Mouse (Mus musculus): ENCODE measurements at regions not wholly inside any gene's neighbourhood (a gene's known extent, or its start where the extent isn't known, plus 50 kb on each side); places are given as distances from the start of the nearest gene placed in this dataset.

- H3K4me1 ChIP-seq (ENCODE audit: control insufficient read depth, insufficient read depth, low read length), result no peaks in the 10 kb centered on the region
- WGBS, result 72% methylated on average over 5 of the region's 5 CpGs
- no peak overlapping the region for H3K4me2 ChIP-seq (ENCODE audit: low read depth, low read length)
- H3K27ac ChIP-seq (ENCODE audit: low read length), result no peak overlapping the region
- H3K4me3 ChIP-seq (ENCODE audit: low read length), result no peak overlapping the region
- H3K36me3 ChIP-seq (ENCODE audit: control insufficient read depth, insufficient read depth, low read length), result no peaks in the 10 kb centered on the region
- H3K9ac ChIP-seq (ENCODE audit: low read depth, low read length), result no peak overlapping the region
- H3K9me3 ChIP-seq (ENCODE audit: control insufficient read depth, low read length), result no peaks in the 10 kb centered on the region
- ATAC-seq, result no peak
- H3K27me3 ChIP-seq (replicated peaks; ENCODE audit: control insufficient read depth, insufficient read depth, low read length), result no peaks in the 10 kb centered on the region
Observed at GRCm38 (mm10) chr3:36743399-36743798, 53.4 kb upstream of the Trpc3 start.

GRCm38 (mm10) chr3:36754358-36754950 lies 64.5 kb upstream of the Trpc3 start:
- no peaks in the 10 kb centered on the region for H3K4me1 ChIP-seq (ENCODE audit: control insufficient read depth, insufficient read depth, low read length)
- H3K36me3 ChIP-seq (ENCODE audit: control insufficient read depth, insufficient read depth, low read length), result no peaks in the 10 kb centered on the region
- no peaks in the 10 kb centered on the region for H3K9me3 ChIP-seq (ENCODE audit: control insufficient read depth, low read length)
- H3K4me3 ChIP-seq (ENCODE audit: low read length), result no peak overlapping the region
- no peak overlapping the region for H3K27ac ChIP-seq (ENCODE audit: low read length)
- H3K9ac ChIP-seq (ENCODE audit: low read depth, low read length), result no peak overlapping the region
- H3K27me3 ChIP-seq (replicated peaks; ENCODE audit: control insufficient read depth, insufficient read depth, low read length), result no peaks in the 10 kb centered on the region
- 70% methylated on average over 7 of the region's 7 CpGs for WGBS
- no peak overlapping the region for H3K4me2 ChIP-seq (ENCODE audit: low read depth, low read length)
- no peak for ATAC-seq

GRCm38 (mm10) chr3:36762065-36762653 lies 72.2 kb upstream of the Trpc3 start:
- H3K27me3 ChIP-seq (replicated peaks; ENCODE audit: control insufficient read depth, insufficient read depth, low read length), result no peaks in the 10 kb centered on the region
- 96% methylated on average over 6 of the region's 6 CpGs for WGBS
- no peak overlapping the region for H3K9ac ChIP-seq (ENCODE audit: low read depth, low read length)

GRCm38 (mm10) chr3:36762847-36763246 lies 72.9 kb upstream of the Trpc3 start:
- no peak overlapping the region for H3K4me2 ChIP-seq (ENCODE audit: low read depth, low read length)
- no peak for ATAC-seq
- H3K27me3 ChIP-seq (replicated peaks; ENCODE audit: control insufficient read depth, insufficient read depth, low read length), result no peaks in the 10 kb centered on the region
- H3K27ac ChIP-seq (ENCODE audit: low read length), result no peak overlapping the region
- no peaks in the 10 kb centered on the region for H3K4me1 ChIP-seq (ENCODE audit: control insufficient read depth, insufficient read depth, low read length)
- H3K9me3 ChIP-seq (ENCODE audit: control insufficient read depth, low read length), result no peaks in the 10 kb centered on the region
- H3K4me3 ChIP-seq (ENCODE audit: low read length), result no peak overlapping the region
- H3K36me3 ChIP-seq (ENCODE audit: control insufficient read depth, insufficient read depth, low read length), result no peaks in the 10 kb centered on the region
- no peak overlapping the region for H3K9ac ChIP-seq (ENCODE audit: low read depth, low read length)
- 66% methylated on average over 3 of the region's 3 CpGs for WGBS

More at GRCm38 (mm10) chr3:36762065-36762653, 72.2 kb upstream of the Trpc3 start:
- no peak overlapping the region for H3K4me2 ChIP-seq (ENCODE audit: low read depth, low read length)
- no peaks in the 10 kb centered on the region for H3K9me3 ChIP-seq (ENCODE audit: control insufficient read depth, low read length)
- ATAC-seq, result no peak
- H3K27ac ChIP-seq (ENCODE audit: low read length), result no peak overlapping the region
- no peaks in the 10 kb centered on the region for H3K36me3 ChIP-seq (ENCODE audit: control insufficient read depth, insufficient read depth, low read length)
- H3K4me1 ChIP-seq (ENCODE audit: control insufficient read depth, insufficient read depth, low read length), result no peaks in the 10 kb centered on the region
- no peak overlapping the region for H3K4me3 ChIP-seq (ENCODE audit: low read length)

- Histone ChIP-seq H3K4me1 (ENCODE audit: control insufficient read depth, insufficient read depth, low read length) (no peaks in the 10 kb centered on the region), H3K4me2 (ENCODE audit: low read depth, low read length) (no peak overlapping the region), H3K4me3 (ENCODE audit: low read length) (no peak overlapping the region), H3K36me3 (ENCODE audit: control insufficient read depth, insufficient read depth, low read length) (no peaks in the 10 kb centered on the region), H3K9me3 (ENCODE audit: control insufficient read depth, low read length) (no peaks in the 10 kb centered on the region), H3K27ac (ENCODE audit: low read length) (no peak overlapping the region), H3K9ac (ENCODE audit: low read depth, low read length) (no peak overlapping the region), H3K27me3 (replicated peaks; ENCODE audit: control insufficient read depth, insufficient read depth, low read length) (no peaks in the 10 kb centered on the region)
- no peak for ATAC-seq
- WGBS, result 58% methylated on average over 2 of the region's 2 CpGs
Observed at GRCm38 (mm10) chr3:36764741-36765140, 74.8 kb upstream of the Trpc3 start.

GRCm38 (mm10) chr3:36770096-36770495 lies 80.1 kb upstream of the Trpc3 start:
- 65% methylated on average over 1 of the region's 1 CpGs for WGBS
- Histone ChIP-seq H3K4me3 (ENCODE audit: low read length) (no peak overlapping the region), H3K9ac (ENCODE audit: low read depth, low read length) (no peak overlapping the region), H3K9me3 (ENCODE audit: control insufficient read depth, low read length) (no peaks in the 10 kb centered on the region), H3K27me3 (replicated peaks; ENCODE audit: control insufficient read depth, insufficient read depth, low read length) (no peaks in the 10 kb centered on the region), H3K36me3 (ENCODE audit: control insufficient read depth, insufficient read depth, low read length) (no peaks in the 10 kb centered on the region), H3K4me1 (ENCODE audit: control insufficient read depth, insufficient read depth, low read length) (no peaks in the 10 kb centered on the region), H3K27ac (ENCODE audit: low read length) (no peak overlapping the region), H3K4me2 (ENCODE audit: low read depth, low read length) (no peak overlapping the region)
- ATAC-seq, result no peak

- Histone ChIP-seq H3K9me3 (ENCODE audit: control insufficient read depth, low read length) (no peaks in the 10 kb centered on the region), H3K4me2 (ENCODE audit: low read depth, low read length) (no peak overlapping the region), H3K27me3 (replicated peaks; ENCODE audit: control insufficient read depth, insufficient read depth, low read length) (no peaks in the 10 kb centered on the region), H3K36me3 (ENCODE audit: control insufficient read depth, insufficient read depth, low read length) (no peaks in the 10 kb centered on the region), H3K27ac (ENCODE audit: low read length) (no peak overlapping the region), H3K9ac (ENCODE audit: low read depth, low read length) (no peak overlapping the region), H3K4me3 (ENCODE audit: low read length) (no peak overlapping the region), H3K4me1 (ENCODE audit: control insufficient read depth, insufficient read depth, low read length) (no peaks in the 10 kb centered on the region)
- WGBS, result 65% methylated on average over 4 of the region's 4 CpGs
- ATAC-seq, result no peak
Observed at GRCm38 (mm10) chr3:36771011-36771410, 81.0 kb upstream of the Trpc3 start.

GRCm38 (mm10) chr3:36774023-36774422 lies 84.1 kb upstream of the Trpc3 start:
- Histone ChIP-seq H3K27ac (ENCODE audit: low read length) (no peak overlapping the region), H3K4me1 (ENCODE audit: control insufficient read depth, insufficient read depth, low read length) (no peaks in the 10 kb centered on the region), H3K9me3 (ENCODE audit: control insufficient read depth, low read length) (no peaks in the 10 kb centered on the region), H3K4me3 (ENCODE audit: low read length) (no peak overlapping the region), H3K36me3 (ENCODE audit: control insufficient read depth, insufficient read depth, low read length) (no peaks in the 10 kb centered on the region), H3K9ac (ENCODE audit: low read depth, low read length) (no peak overlapping the region), H3K4me2 (ENCODE audit: low read depth, low read length) (no peak overlapping the region), H3K27me3 (replicated peaks; ENCODE audit: control insufficient read depth, insufficient read depth, low read length) (no peaks in the 10 kb centered on the region)
- ATAC-seq, result no peak
- WGBS, result 52% methylated on average over 4 of the region's 4 CpGs

- Histone ChIP-seq H3K9ac (ENCODE audit: low read depth, low read length) (no peak overlapping the region), H3K36me3 (ENCODE audit: control insufficient read depth, insufficient read depth, low read length) (no peaks in the 10 kb centered on the region), H3K4me1 (ENCODE audit: control insufficient read depth, insufficient read depth, low read length) (no peaks in the 10 kb centered on the region), H3K27ac (ENCODE audit: low read length) (no peak overlapping the region), H3K27me3 (replicated peaks; ENCODE audit: control insufficient read depth, insufficient read depth, low read length) (no peaks in the 10 kb centered on the region), H3K4me2 (ENCODE audit: low read depth, low read length) (no peak overlapping the region), H3K9me3 (ENCODE audit: control insufficient read depth, low read length) (no peaks in the 10 kb centered on the region), H3K4me3 (ENCODE audit: low read length) (no peak overlapping the region)
- no peak for ATAC-seq
- WGBS, result 65% methylated on average over 7 of the region's 7 CpGs
Observed at GRCm38 (mm10) chr3:36778448-36778847, 84.5 kb upstream of the 4932438A13Rik start.

- Histone ChIP-seq H3K4me1 (ENCODE audit: control insufficient read depth, insufficient read depth, low read length) (no peaks in the 10 kb centered on the region), H3K27me3 (replicated peaks; ENCODE audit: control insufficient read depth, insufficient read depth, low read length) (no peaks in the 10 kb centered on the region), H3K9ac (ENCODE audit: low read depth, low read length) (no peak overlapping the region), H3K27ac (ENCODE audit: low read length) (no peak overlapping the region), H3K9me3 (ENCODE audit: control insufficient read depth, low read length) (peaks cover 3% of the 10 kb centered on the region; the same call in 1 of the 2 replicates), H3K36me3 (ENCODE audit: control insufficient read depth, insufficient read depth, low read length) (no peaks in the 10 kb centered on the region), H3K4me3 (ENCODE audit: low read length) (no peak overlapping the region), H3K4me2 (ENCODE audit: low read depth, low read length) (no peak overlapping the region)
- ATAC-seq, result no peak
- WGBS, result 62% methylated on average over 5 of the region's 5 CpGs
Observed at GRCm38 (mm10) chr3:36786581-36786980, 76.3 kb upstream of the 4932438A13Rik start.

Data from intestine, embryonic 16.5 days (tissue).